Mouse (Mus musculus): Measurements from ENCODE around the gene Gabarapl2.
"Not testable (repeated sequence)": the region's sequence is repeated elsewhere in the genome, so short reads cannot be mapped to it uniquely, and the experiment has no call there.

Gabarapl2 gene

GRCm38 (mm10) chr8:111937184-111937583, 3.3 kb upstream of the Gabarapl2 start:
- DNase-seq = no peak

- not testable (repeated sequence) for DNase-seq
Observed at GRCm38 (mm10) chr8:111938076-111938985, 2.2 kb upstream of the Gabarapl2 start.

- peak; percentile 30 for DNase-seq
Observed at GRCm38 (mm10) chr8:111939516-111940142, 874 bp upstream of the Gabarapl2 start.

- no peak for DNase-seq
Observed at GRCm38 (mm10) chr8:111941101-111941454, 575 bp downstream of the Gabarapl2 start.

GRCm38 (mm10) chr8:111943544-111943943, 3.0 kb downstream of the Gabarapl2 start:
- DNase-seq = no peak

- DNase-seq = no peak
Observed at GRCm38 (mm10) chr8:111947144-111947543, 6.6 kb downstream of the Gabarapl2 start.

GRCm38 (mm10) chr8:111947954-111948353, 7.5 kb downstream of the Gabarapl2 start:
- no peak for DNase-seq

GRCm38 (mm10) chr8:111950846-111951245, 10.3 kb downstream of the Gabarapl2 start:
- no peak for DNase-seq

GRCm38 (mm10) chr8:111951317-111951716, 10.8 kb downstream of the Gabarapl2 start:
- peak; percentile 78 for DNase-seq

GRCm38 (mm10) chr8:111951936-111952335, 11.4 kb downstream of the Gabarapl2 start:
- DNase-seq = no peak

- DNase-seq = no peak
Observed at GRCm38 (mm10) chr8:111954844-111955594, 14.5 kb downstream of the Gabarapl2 start.

- no peak for DNase-seq
Observed at GRCm38 (mm10) chr8:111955879-111956278, 15.4 kb downstream of the Gabarapl2 start.

- DNase-seq = no peak
Observed at GRCm38 (mm10) chr8:111957231-111957630, 16.7 kb downstream of the Gabarapl2 start.

GRCm38 (mm10) chr8:111960591-111961321, 20.3 kb downstream of the Gabarapl2 start:
- DNase-seq = no peak

- DNase-seq = no peak
Observed at GRCm38 (mm10) chr8:111961330-111961729, 20.8 kb downstream of the Gabarapl2 start.

GRCm38 (mm10) chr8:111962589-111962988, 22.1 kb downstream of the Gabarapl2 start:
- no peak for DNase-seq

- no peak for DNase-seq
Observed at GRCm38 (mm10) chr8:111963091-111963490, 22.6 kb downstream of the Gabarapl2 start.

GRCm38 (mm10) chr8:111963546-111963945, 23.0 kb downstream of the Gabarapl2 start:
- no peak for DNase-seq

- DNase-seq = no peak
Observed at GRCm38 (mm10) chr8:111964351-111964750, 23.8 kb downstream of the Gabarapl2 start.

GRCm38 (mm10) chr8:111964849-111965561, 24.5 kb downstream of the Gabarapl2 start:
- DNase-seq = no peak

- no peak for DNase-seq
Observed at GRCm38 (mm10) chr8:111967246-111967870, 26.9 kb downstream of the Gabarapl2 start.

- no peak for DNase-seq
Observed at GRCm38 (mm10) chr8:111968541-111968940, 28.0 kb downstream of the Gabarapl2 start.

Data from layer of hippocampus, adult 9-11 months (tissue).